Mouse (Mus musculus) cerebellum, adult 18-20 months (tissue): ENCODE measurements around the gene Lsamp.
A peak's percentile ranks its signal among the peaks of the same experiment; 100 is the strongest.

ENCODE experiments used
- DNase-seq, 2 experiments: peaks; one replicate each; pipeline ENCODE4 v3.0.0; 2021

The Lsamp gene

GRCm38 (mm10) chr16:42102635-42103034 lies 2118.5 kb downstream of the Lsamp start:
- peak; percentile 37 to 57 for DNase-seq

GRCm38 (mm10) chr16:42112251-42112650 lies 2128.1 kb downstream of the Lsamp start:
- no peak for DNase-seq

- DNase-seq, result no peak
Observed at GRCm38 (mm10) chr16:42113246-42113645, 2129.1 kb downstream of the Lsamp start.

- peak; percentile 55 to 67 for DNase-seq
Observed at GRCm38 (mm10) chr16:42121788-42122187, 2137.6 kb downstream of the Lsamp start.

GRCm38 (mm10) chr16:42123826-42124225 lies 2139.7 kb downstream of the Lsamp start:
- DNase-seq, result no peak

- no peak for DNase-seq
Observed at GRCm38 (mm10) chr16:42126061-42126460, 2141.9 kb downstream of the Lsamp start.

GRCm38 (mm10) chr16:42147164-42147563 lies 2163.0 kb downstream of the Lsamp start:
- DNase-seq, result no peak

- DNase-seq, result no peak
Observed at GRCm38 (mm10) chr16:42149216-42149942, 2165.2 kb downstream of the Lsamp start.

GRCm38 (mm10) chr16:42152640-42153039 lies 2168.5 kb downstream of the Lsamp start:
- no peak for DNase-seq

GRCm38 (mm10) chr16:42157816-42158215 lies 2173.7 kb downstream of the Lsamp start:
- DNase-seq, result no peak

GRCm38 (mm10) chr16:42164941-42165340 lies 2180.8 kb downstream of the Lsamp start:
- peak; percentile 80 to 90 for DNase-seq

- DNase-seq, result no peak
Observed at GRCm38 (mm10) chr16:42168292-42168691, 2184.1 kb downstream of the Lsamp start.

GRCm38 (mm10) chr16:42169447-42170140 lies 2185.4 kb downstream of the Lsamp start:
- peak; percentile 80 to 86 for DNase-seq

- peak; percentile 88 to 89 for DNase-seq
Observed at GRCm38 (mm10) chr16:42172476-42172875, 2188.3 kb downstream of the Lsamp start.

- no peak for DNase-seq
Observed at GRCm38 (mm10) chr16:42178866-42179265, 2194.7 kb downstream of the Lsamp start.

- no peak for DNase-seq
Observed at GRCm38 (mm10) chr16:42180025-42180424, 2195.9 kb downstream of the Lsamp start.

- no peak for DNase-seq
Observed at GRCm38 (mm10) chr16:42180473-42180872, 2196.3 kb downstream of the Lsamp start.

GRCm38 (mm10) chr16:42189431-42190081 lies 2205.4 kb downstream of the Lsamp start:
- DNase-seq, result peak in 1 of 2 experiments; percentile 8

GRCm38 (mm10) chr16:42190114-42191045 lies 2206.2 kb downstream of the Lsamp start:
- peak; percentile 86 to 91 for DNase-seq
